8 mouse cellular contexts compared by ENCODE assay signal in genomic region chr9:65583045-65583444, GRCm38 (mm10). TPM values are rescaled to one million over a fixed set of nuclear protein-coding genes. Genes with fewer than 3 reads are reported as not detected.
DNase-seq lines count a peak whose midpoint lies in the region; ATAC-seq and TF ChIP-seq lines count a peak whose summit lies in the region.

No protein-coding gene starts in this region.

- WGBS in lung, postnatal 0 days, result 16% methylated on average over 8 of the region's 8 CpGs
- WGBS in lung, adult 2 months, result 20% methylated on average over 8 of the region's 8 CpGs
- 13% methylated on average over 8 of the region's 8 CpGs for WGBS in intestine, postnatal 0 days
- 2% methylated on average over 8 of the region's 8 CpGs for WGBS in liver, postnatal 0 days (ENCODE audit: insufficient replicate concordance)

- ATAC-seq in lung, postnatal 0 days, result no peak
- ATAC-seq in intestine, postnatal 0 days, result peak; percentile 59
- no peak for ATAC-seq in liver, postnatal 0 days

- intact Hi-C loops in left cerebral cortex, postnatal 25 days (cut with DNase I), result no loop called here

- no peaks in the 10 kb centered on the region for H3K27me3 ChIP-seq in lung, postnatal 0 days (replicated peaks; ENCODE audit: insufficient read depth, low read length)
- no peaks in the 10 kb centered on the region for H3K27me3 ChIP-seq in intestine, postnatal 0 days (replicated peaks; ENCODE audit: control insufficient read depth, insufficient read depth, low read length)
- H3K27me3 ChIP-seq in liver, postnatal 0 days (ENCODE audit: insufficient read depth, low read length), result no peaks in the 10 kb centered on the region

- no peak for TF ChIP-seq POLR2A in lung, adult 2 months (IDR thresholded peaks at IDR 0.05; ENCODE audit: borderline replicate concordance, extremely low read depth, low read depth, low read length)

- H3K4me1 ChIP-seq in lung, postnatal 0 days (ENCODE audit: insufficient read depth, low read depth, low read length), result peaks cover 9% of the 10 kb centered on the region; the same call in 1 of the 2 replicates
- H3K4me1 ChIP-seq in lung, adult 2 months (ENCODE audit: control insufficient read depth, insufficient read depth, low read length), result peaks cover 8% of the 10 kb centered on the region
- H3K4me1 ChIP-seq in intestine, postnatal 0 days (replicated peaks; ENCODE audit: control insufficient read depth, insufficient read depth, low read length), result peaks cover 3% of the 10 kb centered on the region; the same call in 1 of the 2 replicates
- peaks cover 27% of the 10 kb centered on the region for H3K4me1 ChIP-seq in liver, postnatal 0 days (ENCODE audit: insufficient read depth)

- no peak overlapping the region for H3K9ac ChIP-seq in lung, postnatal 0 days (replicated peaks; ENCODE audit: low read depth)
- H3K9ac ChIP-seq in intestine, postnatal 0 days (ENCODE audit: low read depth, low read length), result no peak overlapping the region
- no peak overlapping the region for H3K9ac ChIP-seq in liver, postnatal 0 days (replicated peaks)

- H3K36me3 ChIP-seq in lung, postnatal 0 days (ENCODE audit: insufficient read depth, low read length), result no peaks in the 10 kb centered on the region
- H3K36me3 ChIP-seq in intestine, postnatal 0 days (ENCODE audit: control insufficient read depth, insufficient read depth), result no peaks in the 10 kb centered on the region
- H3K36me3 ChIP-seq in liver, postnatal 0 days (replicated peaks; ENCODE audit: insufficient read depth, low read length), result no peaks in the 10 kb centered on the region

- peak; percentile 49 for DNase-seq in lung, postnatal 0 days (ENCODE audit: low spot score)
- DNase-seq in lung, adult 2 months, result no peak
- peak; percentile 68 for DNase-seq in liver, postnatal 0 days
- peak; percentile 65 for DNase-seq in thymus, postnatal 14 days
- DNase-seq in left cerebral cortex, postnatal 25 days (ENCODE audit: low spot score in 2 of 2), result no peak
- no peak for DNase-seq in Muller cell, postnatal 12 days (ENCODE audit: inconsistent ontology term)
- DNase-seq in MN1 (ENCODE audit: low spot score), result no peak

- no peak overlapping the region for H3K4me2 ChIP-seq in lung, postnatal 0 days (replicated peaks; ENCODE audit: low read depth, low read length)
- H3K4me2 ChIP-seq in intestine, postnatal 0 days (replicated peaks; ENCODE audit: low read depth), result no peak overlapping the region
- H3K4me2 ChIP-seq in liver, postnatal 0 days (ENCODE audit: low read depth, low read length), result no peak overlapping the region

- no peak for TF ChIP-seq EP300 in lung, postnatal 0 days (IDR thresholded peaks at IDR 0.05)
- TF ChIP-seq EP300 in liver, postnatal 0 days (IDR thresholded peaks at IDR 0.05; ENCODE audit: low read depth), result no peak

- TF ChIP-seq CTCF in lung, postnatal 0 days (IDR thresholded peaks at IDR 0.05), result no peak
- no peak for TF ChIP-seq CTCF in lung, adult 2 months (IDR thresholded peaks at IDR 0.05; ENCODE audit: insufficient read depth, low read length)
- no peak for TF ChIP-seq CTCF in intestine, postnatal 0 days (IDR thresholded peaks at IDR 0.05; ENCODE audit: low read depth)
- TF ChIP-seq CTCF in liver, postnatal 0 days (IDR thresholded peaks at IDR 0.05; ENCODE audit: low read depth), result no peak

- no peaks in the 10 kb centered on the region for H3K9me3 ChIP-seq in lung, postnatal 0 days (ENCODE audit: low read length)
- H3K9me3 ChIP-seq in intestine, postnatal 0 days (ENCODE audit: control insufficient read depth), result no peaks in the 10 kb centered on the region
- no peaks in the 10 kb centered on the region for H3K9me3 ChIP-seq in liver, postnatal 0 days (ENCODE audit: low read length)

- H3K4me3 ChIP-seq in lung, postnatal 0 days (ENCODE audit: low read depth, low read length), result no peak overlapping the region
- no peak overlapping the region for H3K4me3 ChIP-seq in lung, adult 2 months (replicated peaks; ENCODE audit: extremely low read depth, low read depth, low read length)
- no peak overlapping the region for H3K4me3 ChIP-seq in intestine, postnatal 0 days (ENCODE audit: low read depth, low read length)
- no peak overlapping the region for H3K4me3 ChIP-seq in liver, postnatal 0 days (ENCODE audit: low read depth, low read length)

- H3K27ac ChIP-seq in lung, postnatal 0 days (ENCODE audit: low read length), result no peak overlapping the region
- H3K27ac ChIP-seq in intestine, postnatal 0 days (ENCODE audit: low read depth, low read length), result no peak overlapping the region
- H3K27ac ChIP-seq in liver, postnatal 0 days (ENCODE audit: low read depth), result no peak overlapping the region

RNA-seq across cellular contexts. Expression of gene Plekho2, which starts 3.2 kb away (rescaled TPM):
- polyA plus RNA-seq in lung, postnatal 0 days (2015; fragmentation: Nextera tagmentation; extraction: Ambion mirVana), result 20.3 and 21.1 TPM in 2 replicates
- 31.6 and 36.7 TPM in 2 replicates for polyA plus RNA-seq in lung, adult 2 months (2012; rRNA removed)
- 6.6 and 6.7 TPM in 2 replicates for polyA plus RNA-seq in intestine, postnatal 0 days (2015; fragmentation: Nextera tagmentation; extraction: Ambion mirVana)
- polyA plus RNA-seq in liver, postnatal 0 days (2015; fragmentation: Nextera tagmentation; extraction: Ambion mirVana), result 14.3 and 14.5 TPM in 2 replicates
- total RNA-seq in left cerebral cortex, postnatal 25 days (2021), result 10 to 100 TPM; 13.3 to 17.0 TPM

RNA-seq across cellular contexts. Expression of gene Pif1, which starts 3.9 kb away (rescaled TPM):
- polyA plus RNA-seq in lung, postnatal 0 days (2015; fragmentation: Nextera tagmentation; extraction: Ambion mirVana), result 0.56 and 0.87 TPM in 2 replicates
- 0.36 and 1.0 TPM in 2 replicates for polyA plus RNA-seq in lung, adult 2 months (2012; rRNA removed)
- polyA plus RNA-seq in intestine, postnatal 0 days (2015; fragmentation: Nextera tagmentation; extraction: Ambion mirVana), result 1.2 and 1.8 TPM in 2 replicates
- polyA plus RNA-seq in liver, postnatal 0 days (2015; fragmentation: Nextera tagmentation; extraction: Ambion mirVana), result 3.2 and 3.5 TPM in 2 replicates
- under 1 TPM; 0.27 to 0.46 TPM for total RNA-seq in left cerebral cortex, postnatal 25 days (2021)

RNA-seq across cellular contexts. Expression of gene Rbpms2, which starts 46.4 kb away (rescaled TPM):
- 6.1 and 6.5 TPM in 2 replicates for polyA plus RNA-seq in lung, postnatal 0 days (2015; fragmentation: Nextera tagmentation; extraction: Ambion mirVana)
- polyA plus RNA-seq in lung, adult 2 months (2012; rRNA removed), result 16.0 and 18.4 TPM in 2 replicates
- polyA plus RNA-seq in intestine, postnatal 0 days (2015; fragmentation: Nextera tagmentation; extraction: Ambion mirVana), result 21.4 and 22.1 TPM in 2 replicates
- 23.5 and 26.1 TPM in 2 replicates for polyA plus RNA-seq in liver, postnatal 0 days (2015; fragmentation: Nextera tagmentation; extraction: Ambion mirVana)
- 1 to 10 TPM; 2.2 to 3.2 TPM for total RNA-seq in left cerebral cortex, postnatal 25 days (2021)

Comparison
In these comparisons a context has a peak if more than half of its experiments do, and no peak if none do; other contexts are left out.
1. DNase-seq: peak in lung, postnatal 0 days (single experiment), liver, postnatal 0 days (single experiment) and thymus, postnatal 14 days (single experiment); none in lung, adult 2 months (single experiment), left cerebral cortex, postnatal 25 days (0 of 2), Muller cell, postnatal 12 days (single experiment) and MN1 (single experiment).